Mouse (Mus musculus) limb, embryonic 15.5 days (tissue): ENCODE results near the gene Sap30. TPM values are rescaled to one million over a fixed set of nuclear protein-coding genes. Genes with fewer than 3 reads are reported as not detected.
A peak's percentile ranks its signal among the peaks of the same experiment; 100 is the strongest.

Experiments used
- ATAC-seq: fragments of 200-750 bp; cut with Nextera tagmentation; 2 replicates; pipeline ENCODE4 v1.8.0; 2017; ENCODE audit warnings: low read depth, moderate TSS enrichment; ENCODE audit not compliant: insufficient number of reproducible peaks, low FRiP score, low TSS enrichment
- H3K27ac ChIP-seq: fragments of 300-500 bp; sonication (generic); 2 replicates; pipeline ENCODE4 v1.5.1; 2015; ENCODE audit warnings: moderate library complexity, mild to moderate bottlenecking, inconsistent platforms
- H3K27me3 ChIP-seq: fragments of 300-500 bp; sonication (generic); 2 replicates; pipeline ENCODE4 v1.6.1; 2015; ENCODE audit warnings: inconsistent platforms
- H3K36me3 ChIP-seq: fragments of 300-500 bp; sonication (generic); 2 replicates; pipeline ENCODE4 v1.6.1; 2015; ENCODE audit warnings: inconsistent platforms
- H3K4me1 ChIP-seq: fragments of 300-500 bp; sonication (generic); 2 replicates; pipeline ENCODE4 v1.6.1; 2015; ENCODE audit warnings: inconsistent platforms
- H3K4me2 ChIP-seq: fragments of 300-500 bp; sonication (generic); 2 replicates; pipeline ENCODE4 v1.6.1; 2015; ENCODE audit warnings: mild to moderate bottlenecking, inconsistent platforms
- H3K4me3 ChIP-seq: fragments of 300-500 bp; sonication (generic); 2 replicates; pipeline ENCODE4 v1.5.1; 2015; ENCODE audit warnings: mild to moderate bottlenecking, inconsistent platforms
- H3K9ac ChIP-seq: fragments of 300-500 bp; sonication (generic); 2 replicates; pipeline ENCODE4 v1.6.1; 2015; ENCODE audit warnings: inconsistent platforms
- H3K9me3 ChIP-seq: fragments of 300-500 bp; sonication (generic); 2 replicates; pipeline ENCODE4 v1.6.1; 2016; ENCODE audit warnings: inconsistent platforms
- WGBS: fragments of 180-500 bp; shearing (Covaris S2); methylation state at CpG from one replicate; pipeline ENCODE4 v1.1.7; 2015; 5-methylcytosine and 5-hydroxymethylcytosine counted together
- polyA plus RNA-seq: library from polyadenylated mRNA; unstranded; fragments of >200 nt; fragmentation: Nextera tagmentation; extraction: Ambion mirVana; gene quantifications from 2 replicates; pipeline ENCODE4 v1.2.1, GENCODE M21; 2015

Gene Sap30
- polyA plus RNA-seq, 1 experiment from 2014 or later: 30.2 TPM

- no peaks in the 10 kb centered on the region for H3K27me3 ChIP-seq
- H3K9me3 ChIP-seq: no peaks in the 10 kb centered on the region
- H3K27ac ChIP-seq: no peak overlapping the region
- no peak overlapping the region for H3K9ac ChIP-seq
- peaks cover 6% of the 10 kb centered on the region for H3K4me1 ChIP-seq
- ATAC-seq: no peak
- no peaks in the 10 kb centered on the region for H3K36me3 ChIP-seq
- no peak overlapping the region for H3K4me2 ChIP-seq
- no peak overlapping the region for H3K4me3 ChIP-seq
Measured at GRCm38 (mm10) chr8:57489896-57490295, 2.2 kb upstream of the Sap30 start.

DNA sequence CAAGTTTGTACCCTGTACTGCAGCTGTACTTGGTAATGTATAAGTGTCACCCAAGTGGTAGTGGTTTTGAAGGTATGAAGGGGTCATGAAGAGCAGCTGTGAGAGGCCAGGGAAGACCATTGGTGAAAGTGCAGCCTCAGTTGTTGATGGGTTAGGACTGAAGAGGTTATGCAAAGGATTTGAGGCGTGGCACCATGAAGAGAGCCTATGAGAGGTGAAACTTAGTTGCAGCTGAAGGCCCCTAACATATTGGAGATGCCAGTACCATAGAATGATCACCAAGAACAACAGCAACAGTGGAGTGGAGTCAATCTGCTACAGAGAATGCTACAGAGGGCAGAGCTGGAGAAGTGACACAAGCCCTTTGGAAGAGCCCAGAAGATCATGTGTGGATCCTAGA lies 1.7 kb upstream of the Sap30 start:
- Histone ChIP-seq H3K4me1 (peaks cover 6% of the 10 kb centered on the region), H3K36me3 (no peaks in the 10 kb centered on the region), H3K4me2 (no peak overlapping the region), H3K4me3 (no peak overlapping the region), H3K9ac (no peak overlapping the region), H3K27ac (no peak overlapping the region), H3K27me3 (no peaks in the 10 kb centered on the region), H3K9me3 (no peaks in the 10 kb centered on the region)
- no peak for ATAC-seq
- 97% methylated on average over 1 of the region's 1 CpGs for WGBS

DNA sequence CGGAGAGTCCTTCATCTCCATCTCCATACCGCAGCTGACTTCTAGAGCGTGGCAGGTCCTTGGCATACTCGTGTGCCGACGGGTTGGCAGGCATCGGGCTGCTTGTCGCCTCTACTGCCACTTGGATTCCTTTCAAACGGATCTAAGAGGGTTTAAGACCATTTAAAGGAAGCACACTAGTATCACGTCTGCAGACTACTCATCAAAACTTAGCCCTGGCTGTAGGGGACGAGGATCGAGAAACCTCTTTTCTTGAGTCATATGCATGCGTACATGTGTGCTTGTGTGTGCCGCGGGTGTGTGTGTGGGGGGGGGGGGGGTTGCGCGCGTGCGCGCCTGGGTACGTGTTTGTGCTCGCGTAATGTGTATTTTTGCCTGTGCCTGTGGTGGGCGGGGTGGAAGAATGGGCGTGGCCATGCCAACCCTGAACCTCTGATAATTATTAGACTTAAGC lies 679 bp upstream of the Sap30 start:
- H3K9me3 ChIP-seq: no peaks in the 10 kb centered on the region
- no peak for ATAC-seq
- peak overlapping the region; percentile 96 for H3K27ac ChIP-seq
- H3K36me3 ChIP-seq: no peaks in the 10 kb centered on the region
- peaks cover 6% of the 10 kb centered on the region for H3K4me1 ChIP-seq
- peak overlapping the region; percentile 48 for H3K9ac ChIP-seq
- peak overlapping the region; percentile 82 for H3K4me3 ChIP-seq
- no peaks in the 10 kb centered on the region for H3K27me3 ChIP-seq
- WGBS: under 1% methylated on average over 25 of the region's 25 CpGs
- peak overlapping the region; percentile 84 for H3K4me2 ChIP-seq

DNA sequence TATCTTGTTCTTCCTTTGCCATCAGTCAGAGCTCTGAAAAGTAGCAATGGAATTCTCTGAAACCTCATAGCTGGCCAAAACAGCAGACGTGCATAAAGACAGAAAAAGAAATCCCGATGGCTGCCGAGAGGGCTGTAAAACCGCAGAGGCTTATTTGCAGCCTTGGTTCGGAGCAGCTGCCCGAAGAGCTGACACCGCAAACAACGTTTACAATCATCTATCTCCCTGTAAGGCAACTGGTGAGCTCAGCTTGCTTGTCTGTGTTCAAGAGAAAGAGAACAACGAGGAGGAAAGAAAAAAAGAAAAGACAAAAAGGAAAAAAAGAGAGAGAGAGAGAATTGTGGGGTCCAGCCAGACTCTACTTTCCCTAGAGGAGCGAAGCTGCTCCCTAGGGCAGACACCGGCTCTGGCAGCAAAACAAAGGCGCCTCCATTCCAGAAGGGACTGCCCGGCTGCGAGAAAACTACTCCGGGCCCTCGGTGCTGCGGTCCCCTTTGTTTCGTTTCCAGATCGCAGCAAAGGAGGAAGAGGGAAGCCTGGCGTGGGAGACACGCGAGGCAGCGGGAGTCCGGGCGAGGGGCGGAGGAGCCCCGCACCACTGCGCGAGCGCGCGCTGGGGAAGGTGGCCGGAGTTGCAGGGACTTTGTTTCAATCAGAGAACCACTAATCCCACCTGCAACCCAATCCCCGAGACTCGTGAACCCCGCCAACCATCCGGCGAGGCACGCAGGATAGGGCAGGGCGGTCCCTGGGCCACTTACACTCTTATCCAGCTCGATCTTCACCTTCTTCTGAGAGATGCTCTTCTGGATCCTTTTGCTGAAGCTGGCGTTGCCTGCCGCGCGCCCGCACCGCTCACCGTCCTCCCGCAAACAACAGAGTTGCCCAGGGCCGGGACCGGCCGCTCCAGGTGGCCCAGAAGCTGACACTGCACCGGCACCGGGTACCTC lies 894 bp downstream of the Sap30 start:
- Histone ChIP-seq H3K4me1 (peaks cover 6% of the 10 kb centered on the region), H3K4me3 (peak overlapping the region; percentile 82), H3K27ac (peak overlapping the region; percentile 96), H3K27me3 (no peaks in the 10 kb centered on the region), H3K36me3 (peaks cover 6% of the 10 kb centered on the region), H3K9ac (peak overlapping the region; percentile 81), H3K9me3 (no peaks in the 10 kb centered on the region), H3K4me2 (peak overlapping the region; percentile 84)
- WGBS: under 1% methylated on average over 54 of the region's 54 CpGs
- no peak for ATAC-seq

- WGBS: 64% methylated on average over 4 of the region's 4 CpGs
- no peaks in the 10 kb centered on the region for H3K27me3 ChIP-seq
- no peak for ATAC-seq
- H3K9ac ChIP-seq: no peak overlapping the region
- no peaks in the 10 kb centered on the region for H3K9me3 ChIP-seq
- H3K4me2 ChIP-seq: no peak overlapping the region
- H3K27ac ChIP-seq: no peak overlapping the region
- H3K36me3 ChIP-seq: peaks cover 14% of the 10 kb centered on the region
- peaks cover 3% of the 10 kb centered on the region for H3K4me1 ChIP-seq
- no peak overlapping the region for H3K4me3 ChIP-seq
Measured at GRCm38 (mm10) chr8:57480606-57481005, 7.1 kb downstream of the Sap30 start.

DNA sequence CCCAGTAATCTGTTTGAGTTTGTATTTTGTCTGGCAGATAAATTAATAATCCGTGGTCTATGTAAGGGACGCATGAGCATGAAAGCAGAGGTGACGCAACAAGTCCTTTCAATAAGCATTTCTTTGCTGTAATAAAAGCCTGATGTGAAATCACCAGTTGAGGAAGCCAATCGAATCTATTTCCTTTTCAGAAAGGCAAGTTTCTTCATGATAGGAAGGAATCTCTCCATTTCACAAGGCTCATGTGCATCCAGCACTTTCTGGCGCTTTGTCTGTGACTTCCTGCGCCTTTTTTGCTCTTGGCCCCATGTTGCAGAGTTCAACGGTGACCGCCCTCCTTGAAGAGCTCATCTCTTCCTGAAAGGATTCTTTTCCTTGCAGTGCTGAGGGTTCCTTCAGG lies 8.0 kb downstream of the Sap30 start:
- Histone ChIP-seq H3K9ac (no peak overlapping the region), H3K9me3 (no peaks in the 10 kb centered on the region), H3K4me1 (no peaks in the 10 kb centered on the region), H3K4me3 (no peak overlapping the region), H3K36me3 (peaks cover 14% of the 10 kb centered on the region), H3K27ac (no peak overlapping the region), H3K4me2 (no peak overlapping the region), H3K27me3 (no peaks in the 10 kb centered on the region)
- no peak for ATAC-seq
- WGBS: 93% methylated on average over 8 of the region's 8 CpGs

- Histone ChIP-seq H3K36me3 (peaks cover 14% of the 10 kb centered on the region), H3K4me3 (no peak overlapping the region), H3K4me1 (no peaks in the 10 kb centered on the region), H3K27ac (no peak overlapping the region), H3K27me3 (no peaks in the 10 kb centered on the region), H3K9me3 (no peaks in the 10 kb centered on the region), H3K9ac (no peak overlapping the region), H3K4me2 (no peak overlapping the region)
- 66% methylated on average over 3 of the region's 3 CpGs for WGBS
- ATAC-seq: no peak
Measured at GRCm38 (mm10) chr8:57478406-57478805, 9.3 kb downstream of the Sap30 start.

DNA sequence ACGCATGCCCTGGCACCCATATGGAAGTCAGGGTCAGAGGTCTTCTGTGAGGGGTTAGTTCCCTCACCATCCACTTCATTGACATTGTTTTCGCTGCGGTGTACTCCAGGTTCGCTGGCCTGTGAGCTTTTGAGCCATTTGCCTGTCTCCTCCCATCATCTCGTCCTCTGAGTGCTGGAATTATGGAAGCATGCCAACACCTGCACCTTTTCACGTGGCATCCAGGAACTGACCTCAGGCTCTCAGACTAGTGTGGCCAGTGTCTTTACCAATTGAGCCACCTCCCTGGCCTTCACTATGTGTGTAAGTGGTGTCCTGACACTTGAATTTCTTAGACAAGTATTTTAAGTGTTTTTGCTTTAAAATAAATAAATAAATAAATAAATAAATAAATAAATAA lies 13.9 kb downstream of the Sap30 start:
- Histone ChIP-seq H3K4me3 (no peak overlapping the region), H3K4me2 (no peak overlapping the region), H3K36me3 (no peaks in the 10 kb centered on the region), H3K9ac (no peak overlapping the region), H3K9me3 (no peaks in the 10 kb centered on the region), H3K27ac (no peak overlapping the region), H3K4me1 (peaks cover 3% of the 10 kb centered on the region), H3K27me3 (no peaks in the 10 kb centered on the region)
- WGBS: 73% methylated on average over 6 of the region's 6 CpGs
- ATAC-seq: no peak

DNA sequence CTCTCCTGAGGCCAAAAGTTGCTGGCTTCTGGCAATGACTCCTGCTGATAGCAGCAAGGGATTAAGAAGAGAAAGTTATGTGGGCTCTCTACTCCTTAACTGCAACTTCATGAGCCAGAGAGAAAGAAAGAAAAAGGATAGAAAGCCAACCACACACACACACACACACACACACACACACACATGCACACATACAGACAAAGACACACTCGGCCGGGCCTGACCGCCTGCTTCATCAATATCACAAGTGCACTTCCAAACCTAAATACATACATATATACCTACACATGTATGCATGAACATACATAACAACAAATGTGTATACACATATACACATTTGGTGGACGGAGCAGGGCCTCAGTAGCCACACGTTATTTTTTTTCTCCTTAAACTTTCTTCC lies 16.8 kb downstream of the Sap30 start:
- no peak for ATAC-seq
- peaks cover 5% of the 10 kb centered on the region for H3K4me1 ChIP-seq
- H3K9me3 ChIP-seq: no peaks in the 10 kb centered on the region
- no peak overlapping the region for H3K9ac ChIP-seq
- H3K36me3 ChIP-seq: no peaks in the 10 kb centered on the region
- no peak overlapping the region for H3K4me2 ChIP-seq
- H3K27ac ChIP-seq: no peak overlapping the region
- no peak overlapping the region for H3K4me3 ChIP-seq
- WGBS: over 99% methylated on average over 5 of the region's 5 CpGs
- no peaks in the 10 kb centered on the region for H3K27me3 ChIP-seq

GRCm38 (mm10) chr8:57468624-57469023 lies 19.0 kb downstream of the Sap30 start:
- ATAC-seq: peak; percentile 71; the same call in 1 of the 2 replicates
- no peak overlapping the region for H3K4me2 ChIP-seq
- H3K27me3 ChIP-seq: no peaks in the 10 kb centered on the region
- H3K36me3 ChIP-seq: no peaks in the 10 kb centered on the region
- no peak overlapping the region for H3K9ac ChIP-seq
- no peaks in the 10 kb centered on the region for H3K9me3 ChIP-seq
- H3K27ac ChIP-seq: no peak overlapping the region
- peaks cover 5% of the 10 kb centered on the region for H3K4me1 ChIP-seq
- WGBS: 23% methylated on average over 5 of the region's 5 CpGs
- H3K4me3 ChIP-seq: no peak overlapping the region

- no peaks in the 10 kb centered on the region for H3K9me3 ChIP-seq
- 90% methylated on average over 3 of the region's 3 CpGs for WGBS
- H3K4me1 ChIP-seq: peaks cover 2% of the 10 kb centered on the region
- H3K27ac ChIP-seq: no peak overlapping the region
- H3K27me3 ChIP-seq: no peaks in the 10 kb centered on the region
- H3K4me2 ChIP-seq: no peak overlapping the region
- no peaks in the 10 kb centered on the region for H3K36me3 ChIP-seq
- H3K4me3 ChIP-seq: no peak overlapping the region
- no peak overlapping the region for H3K9ac ChIP-seq
- no peak for ATAC-seq
Measured at GRCm38 (mm10) chr8:57463757-57464156, 23.9 kb downstream of the Sap30 start.

DNA sequence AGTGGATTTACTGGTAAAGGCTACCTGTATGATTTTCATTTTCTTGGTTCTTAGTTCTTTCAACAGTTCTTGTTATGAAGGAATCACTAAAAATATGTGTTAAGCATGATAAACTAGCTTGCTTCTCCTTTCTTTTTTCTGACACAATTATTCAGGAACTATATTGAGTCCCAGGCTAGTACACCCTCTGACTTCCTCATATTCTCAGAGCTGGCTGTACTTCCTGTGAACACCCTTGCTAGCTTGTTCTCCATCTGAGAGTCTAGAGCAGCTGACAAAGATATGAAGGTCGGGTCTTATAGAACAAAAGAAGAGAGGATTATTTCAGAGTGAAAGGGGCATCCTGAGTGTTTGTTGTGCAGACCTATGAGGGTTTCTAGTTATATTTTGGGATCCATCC lies 24.8 kb downstream of the Sap30 start:
- Histone ChIP-seq H3K36me3 (no peaks in the 10 kb centered on the region), H3K9ac (no peak overlapping the region), H3K27ac (no peak overlapping the region), H3K9me3 (no peaks in the 10 kb centered on the region), H3K4me3 (no peak overlapping the region), H3K4me2 (no peak overlapping the region), H3K27me3 (no peaks in the 10 kb centered on the region), H3K4me1 (no peaks in the 10 kb centered on the region)
- no peak for ATAC-seq
- WGBS: 52% methylated on average over 1 of the region's 1 CpGs
